19 mouse cellular contexts compared by ENCODE assay signal in genomic region chr17:56324419-56324818, GRCm38 (mm10). TPM values are rescaled to one million over a fixed set of nuclear protein-coding genes. Genes with fewer than 3 reads are reported as not detected.
DNase-seq lines count a peak whose midpoint lies in the region; ATAC-seq and TF ChIP-seq lines count a peak whose summit lies in the region.
"Had no signal": no experiment of that assay in that cellular context is flagged by ENCODE, and none has a peak within 500 bp of the region (broad histone marks: within the 10 kb centered on the region; RNA-seq: fewer than 3 reads in every experiment).

No protein-coding gene starts in this region.

- no peaks in the 10 kb centered on the region for H3K9me3 ChIP-seq in forebrain, postnatal 0 days (ENCODE audit: low read length)
- no peaks in the 10 kb centered on the region for H3K9me3 ChIP-seq in forebrain, embryonic 10.5 days
- H3K9me3 ChIP-seq in stomach, embryonic 15.5 days: no peaks in the 10 kb centered on the region
- no peaks in the 10 kb centered on the region for H3K9me3 ChIP-seq in stomach, postnatal 0 days (ENCODE audit: control insufficient read depth, low read length)
- H3K9me3 ChIP-seq in limb, embryonic 10.5 days (replicated peaks): no peaks in the 10 kb centered on the region

- no peaks in the 10 kb centered on the region for H3K36me3 ChIP-seq in forebrain, postnatal 0 days (ENCODE audit: insufficient read depth)
- H3K36me3 ChIP-seq in forebrain, embryonic 10.5 days (replicated peaks): peaks cover 53% of the 10 kb centered on the region
- peaks cover 22% of the 10 kb centered on the region for H3K36me3 ChIP-seq in stomach, embryonic 15.5 days
- H3K36me3 ChIP-seq in stomach, postnatal 0 days (ENCODE audit: control insufficient read depth, insufficient read depth, low read length): no peaks in the 10 kb centered on the region
- peaks cover 49% of the 10 kb centered on the region for H3K36me3 ChIP-seq in limb, embryonic 10.5 days

- no peak overlapping the region for H3K4me3 ChIP-seq in forebrain, postnatal 0 days (ENCODE audit: low read depth, low read length)
- H3K4me3 ChIP-seq in forebrain, embryonic 10.5 days: no peak overlapping the region
- H3K4me3 ChIP-seq in stomach, embryonic 15.5 days (replicated peaks): no peak overlapping the region
- H3K4me3 ChIP-seq in stomach, postnatal 0 days (ENCODE audit: low read depth, low read length): no peak overlapping the region
- peak overlapping the region; percentile 86; the same call in 1 of the 2 replicates for H3K4me3 ChIP-seq in limb, embryonic 10.5 days

- no peak for TF ChIP-seq CTCF in forebrain, postnatal 0 days (IDR thresholded peaks at IDR 0.05; ENCODE audit: low read depth)
- no peak for TF ChIP-seq CTCF in stomach, postnatal 0 days (IDR thresholded peaks at IDR 0.05; ENCODE audit: low read depth)

- no peak overlapping the region for H3K4me2 ChIP-seq in forebrain, postnatal 0 days (ENCODE audit: low read depth)
- no peak overlapping the region for H3K4me2 ChIP-seq in stomach, embryonic 15.5 days
- no peak overlapping the region for H3K4me2 ChIP-seq in stomach, postnatal 0 days (replicated peaks; ENCODE audit: low read depth)

- WGBS in forebrain, postnatal 0 days: 58% methylated on average over 3 of the region's 3 CpGs
- 79% methylated on average over 3 of the region's 3 CpGs for WGBS in forebrain, embryonic 10.5 days
- WGBS in stomach, embryonic 15.5 days: 68% methylated on average over 3 of the region's 3 CpGs
- WGBS in stomach, postnatal 0 days: 53% methylated on average over 3 of the region's 3 CpGs
- 63% methylated on average over 3 of the region's 3 CpGs for WGBS in limb, embryonic 10.5 days

- ATAC-seq in forebrain, postnatal 0 days: no peak
- ATAC-seq in stomach, embryonic 15.5 days (ENCODE audit: insufficient read depth, low FRiP score, low read depth): no peak
- ATAC-seq in stomach, postnatal 0 days (ENCODE audit: low FRiP score, low TSS enrichment): no peak

- no peak overlapping the region for H3K9ac ChIP-seq in forebrain, postnatal 0 days
- no peak overlapping the region for H3K9ac ChIP-seq in stomach, embryonic 15.5 days
- no peak overlapping the region for H3K9ac ChIP-seq in stomach, postnatal 0 days (ENCODE audit: low read length)

- H3K27me3 ChIP-seq in forebrain, postnatal 0 days (ENCODE audit: insufficient read depth, low read length): no peaks in the 10 kb centered on the region
- H3K27me3 ChIP-seq in forebrain, embryonic 10.5 days (ENCODE audit: poor library complexity, severe bottlenecking): no peaks in the 10 kb centered on the region
- H3K27me3 ChIP-seq in stomach, embryonic 15.5 days (replicated peaks): no peaks in the 10 kb centered on the region
- H3K27me3 ChIP-seq in stomach, postnatal 0 days (ENCODE audit: control insufficient read depth, insufficient read depth, low read length): no peaks in the 10 kb centered on the region
- no peaks in the 10 kb centered on the region for H3K27me3 ChIP-seq in limb, embryonic 10.5 days (ENCODE audit: low read depth, poor library complexity, severe bottlenecking)
- H3K27me3 ChIP-seq: CH12.LX had no signal

- DNase-seq in forebrain, postnatal 0 days: peak; percentile 3
- DNase-seq in forebrain, embryonic 10.5 days (ENCODE audit: extremely low spot score, low spot score): no peak
- DNase-seq in stomach, postnatal 0 days (ENCODE audit: low spot score): no peak
- no peak for DNase-seq in limb, embryonic 10.5 days (ENCODE audit: low spot score)
- no peak for DNase-seq in layer of hippocampus, adult 9-10 months (ENCODE audit: low spot score)
- no peak for DNase-seq in urinary bladder, adult 2 months (ENCODE audit: low spot score)
- DNase-seq: adrenal gland, adult 8-10 months; gastrocnemius, postnatal 36 days; kidney, adult 8-10 months; thymus, adult 18-20 months had no signal

- H3K27ac ChIP-seq in forebrain, postnatal 0 days (ENCODE audit: low read depth, low read length): no peak overlapping the region
- H3K27ac ChIP-seq in forebrain, embryonic 10.5 days: no peak overlapping the region
- peak overlapping the region; percentile 44; the same call in 1 of the 2 replicates for H3K27ac ChIP-seq in stomach, embryonic 15.5 days
- no peak overlapping the region for H3K27ac ChIP-seq in stomach, postnatal 0 days (replicated peaks)
- no peak overlapping the region for H3K27ac ChIP-seq in limb, embryonic 10.5 days

- TF ChIP-seq EP300 in stomach, postnatal 0 days (optimal IDR thresholded peaks at IDR 0.05): no peak

- peaks cover 16% of the 10 kb centered on the region for H3K4me1 ChIP-seq in forebrain, postnatal 0 days (ENCODE audit: insufficient read depth)
- H3K4me1 ChIP-seq in forebrain, embryonic 10.5 days: peaks cover 37% of the 10 kb centered on the region
- H3K4me1 ChIP-seq in stomach, embryonic 15.5 days: peaks cover 25% of the 10 kb centered on the region
- H3K4me1 ChIP-seq in stomach, postnatal 0 days (replicated peaks; ENCODE audit: control insufficient read depth, insufficient read depth): peaks cover 14% of the 10 kb centered on the region
- peaks cover 35% of the 10 kb centered on the region for H3K4me1 ChIP-seq in limb, embryonic 10.5 days

RNA-seq across cellular contexts. Expression of gene Kdm4b, which starts 1.4 kb away (rescaled TPM):
- total RNA-seq in forebrain, postnatal 0 days (2014; rRNA removed): 107 and 133 TPM in 2 replicates
- 46.8 and 53.2 TPM in 2 replicates for polyA plus RNA-seq in forebrain, postnatal 0 days (2015; fragmentation: Nextera tagmentation; extraction: Ambion mirVana)
- 35.9 and 39.6 TPM in 2 replicates for polyA plus RNA-seq in forebrain, embryonic 10.5 days (2016; fragmentation: Nextera tagmentation; extraction: Ambion mirVana)
- 27.8 and 33.9 TPM in 2 replicates for polyA plus RNA-seq in stomach, embryonic 15.5 days (2015; fragmentation: Nextera tagmentation; extraction: Ambion mirVana)
- polyA plus RNA-seq in stomach, postnatal 0 days (2015; fragmentation: Nextera tagmentation; extraction: Ambion mirVana): 13.5 and 15.0 TPM in 2 replicates
- 37.7 and 46.8 TPM in 2 replicates for polyA plus RNA-seq in limb, embryonic 10.5 days (2016; fragmentation: Nextera tagmentation; extraction: Ambion mirVana)
- polyA plus RNA-seq in urinary bladder, adult 2 months (2012; rRNA removed): 23.7 and 31.1 TPM in 2 replicates

RNA-seq across cellular contexts. Expression of gene Uhrf1, which starts 21.3 kb away (rescaled TPM):
- total RNA-seq in forebrain, postnatal 0 days (2014; rRNA removed): 7.4 and 11.6 TPM in 2 replicates
- 8.9 and 9.9 TPM in 2 replicates for polyA plus RNA-seq in forebrain, postnatal 0 days (2015; fragmentation: Nextera tagmentation; extraction: Ambion mirVana)
- 331 and 343 TPM in 2 replicates for polyA plus RNA-seq in forebrain, embryonic 10.5 days (2016; fragmentation: Nextera tagmentation; extraction: Ambion mirVana)
- polyA plus RNA-seq in stomach, embryonic 15.5 days (2015; fragmentation: Nextera tagmentation; extraction: Ambion mirVana): 103 and 110 TPM in 2 replicates
- polyA plus RNA-seq in stomach, postnatal 0 days (2015; fragmentation: Nextera tagmentation; extraction: Ambion mirVana): 18.4 and 19.5 TPM in 2 replicates
- polyA plus RNA-seq in limb, embryonic 10.5 days (2016; fragmentation: Nextera tagmentation; extraction: Ambion mirVana): 316 and 336 TPM in 2 replicates
- polyA plus RNA-seq in urinary bladder, adult 2 months (2012; rRNA removed): 4.6 and 5.3 TPM in 2 replicates

RNA-seq across cellular contexts. Expression of gene Arrdc5, which starts 24.3 kb away (rescaled TPM):
- total RNA-seq in forebrain, postnatal 0 days (2014; rRNA removed): not detected in 2 replicates
- polyA plus RNA-seq in forebrain, postnatal 0 days (2015; fragmentation: Nextera tagmentation; extraction: Ambion mirVana): not detected in 2 replicates
- not detected in 2 replicates for polyA plus RNA-seq in forebrain, embryonic 10.5 days (2016; fragmentation: Nextera tagmentation; extraction: Ambion mirVana)
- polyA plus RNA-seq in stomach, embryonic 15.5 days (2015; fragmentation: Nextera tagmentation; extraction: Ambion mirVana): not detected in 2 replicates
- not detected in 2 replicates for polyA plus RNA-seq in stomach, postnatal 0 days (2015; fragmentation: Nextera tagmentation; extraction: Ambion mirVana)
- polyA plus RNA-seq in limb, embryonic 10.5 days (2016; fragmentation: Nextera tagmentation; extraction: Ambion mirVana): not detected in 2 replicates
- not detected in 2 replicates for polyA plus RNA-seq in urinary bladder, adult 2 months (2012; rRNA removed)
- total RNA-seq: adrenal gland, adult 8-10 months; CH12.LX; common myeloid progenitor, adult 5-6 weeks; gastrocnemius, postnatal 36 days; layer of hippocampus, adult 2 months; left cerebral cortex, postnatal 10 days had no signal
- polyA plus RNA-seq: erythroblast, embryonic 14.5 days; heart, postnatal 0 days; hindbrain, embryonic 14.5 days; lung, embryonic 16.5 days had no signal

RNA-seq across cellular contexts. Expression of gene Plin3, which starts 31.7 kb away (rescaled TPM):
- 8.1 and 8.5 TPM in 2 replicates for total RNA-seq in forebrain, postnatal 0 days (2014; rRNA removed)
- 12.4 and 13.9 TPM in 2 replicates for polyA plus RNA-seq in forebrain, postnatal 0 days (2015; fragmentation: Nextera tagmentation; extraction: Ambion mirVana)
- polyA plus RNA-seq in forebrain, embryonic 10.5 days (2016; fragmentation: Nextera tagmentation; extraction: Ambion mirVana): 58.3 and 59.0 TPM in 2 replicates
- 90.7 and 93.1 TPM in 2 replicates for polyA plus RNA-seq in stomach, embryonic 15.5 days (2015; fragmentation: Nextera tagmentation; extraction: Ambion mirVana)
- polyA plus RNA-seq in stomach, postnatal 0 days (2015; fragmentation: Nextera tagmentation; extraction: Ambion mirVana): 65.3 and 67.3 TPM in 2 replicates
- polyA plus RNA-seq in limb, embryonic 10.5 days (2016; fragmentation: Nextera tagmentation; extraction: Ambion mirVana): 78.2 and 89.7 TPM in 2 replicates
- 34.6 and 43.6 TPM in 2 replicates for polyA plus RNA-seq in urinary bladder, adult 2 months (2012; rRNA removed)

RNA-seq across cellular contexts. Expression of gene Ticam1, which starts 47.8 kb away (rescaled TPM):
- total RNA-seq in forebrain, postnatal 0 days (2014; rRNA removed): 1.9 and 2.5 TPM in 2 replicates
- polyA plus RNA-seq in forebrain, postnatal 0 days (2015; fragmentation: Nextera tagmentation; extraction: Ambion mirVana): 1.2 and 1.5 TPM in 2 replicates
- 2.4 and 2.6 TPM in 2 replicates for polyA plus RNA-seq in forebrain, embryonic 10.5 days (2016; fragmentation: Nextera tagmentation; extraction: Ambion mirVana)
- polyA plus RNA-seq in stomach, embryonic 15.5 days (2015; fragmentation: Nextera tagmentation; extraction: Ambion mirVana): 6.6 and 7.8 TPM in 2 replicates
- polyA plus RNA-seq in stomach, postnatal 0 days (2015; fragmentation: Nextera tagmentation; extraction: Ambion mirVana): 4.6 and 6.4 TPM in 2 replicates
- polyA plus RNA-seq in limb, embryonic 10.5 days (2016; fragmentation: Nextera tagmentation; extraction: Ambion mirVana): 3.0 TPM in 2 replicates
- polyA plus RNA-seq in urinary bladder, adult 2 months (2012; rRNA removed): 8.7 and 10.0 TPM in 2 replicates
